Mouse (Mus musculus) thymus, adult 2 months (tissue): ENCODE results near the gene Ccdc117.
"Not testable (repeated sequence)": the region's sequence is repeated elsewhere in the genome, so short reads cannot be mapped to it uniquely, and the experiment has no call there.

Experiments
- CTCF ChIP-seq: fragments of 200-500 bp; IDR thresholded peaks from 2 replicates; pipeline ENCODE4 v1.5.1; 2012; ENCODE audit warnings: mild to moderate bottlenecking, control low read depth, low read length, moderate library complexity, borderline replicate concordance; ENCODE audit not compliant: control insufficient read depth, poor library complexity, insufficient read depth; ENCODE audit errors: extremely low read depth
- POLR2A ChIP-seq: fragments of 200-500 bp; IDR thresholded peaks from 2 replicates; pipeline ENCODE4 v1.6.1; 2012; ENCODE audit warnings: mild to moderate bottlenecking, low read length, control low read depth, moderate library complexity; ENCODE audit not compliant: control insufficient read depth, poor library complexity, insufficient read depth; ENCODE audit errors: extremely low read depth

GRCm38 (mm10) chr11:5510686-5511085, 31.3 kb downstream of the Ccdc117 start:
- TF ChIP-seq CTCF, POLR2A: not testable (repeated sequence)
